Mouse (Mus musculus) CH12.LX (cell line): ENCODE results near the gene Ift140. TPM values are rescaled to one million over a fixed set of nuclear protein-coding genes. Genes with fewer than 3 reads are reported as not detected.
A peak's percentile ranks its signal among the peaks of the same experiment; 100 is the strongest.

Source experiments
- DNase-seq: peaks from one replicate; pipeline ENCODE4 v3.0.0-alpha.2; 2013; ENCODE audit errors: extremely low read depth
- H3K27ac ChIP-seq: 2 replicates; pipeline ENCODE4 v1.5.1; 2012; ENCODE audit warnings: low read depth, mild to moderate bottlenecking, control low read depth, moderate library complexity; ENCODE audit not compliant: insufficient read depth
- H3K27me3 ChIP-seq: replicated peaks from 2 replicates; pipeline ENCODE3; 2012; ENCODE audit warnings: inconsistent platforms
- H3K36me3 ChIP-seq, 2 experiments: replicated peaks in 1 of 2; 2 replicates each; pipeline versions ENCODE3 to v1.6.1; 2012; ENCODE audit warnings: inconsistent platforms in 1 of 2, low read length in 1 of 2, mild to moderate bottlenecking in 1 of 2, mixed read lengths in 1 of 2, moderate library complexity in 1 of 2; ENCODE audit not compliant: control insufficient read depth in 1 of 2, insufficient read depth in 1 of 2
- H3K4me1 ChIP-seq, 2 experiments: 2 replicates each; pipeline ENCODE4 v1.6.1; 2012; ENCODE audit warnings: inconsistent platforms in 1 of 2, moderate library complexity in 1 of 2; ENCODE audit not compliant: insufficient read depth in 2 of 2, control insufficient read depth in 1 of 2
- H3K4me2 ChIP-seq: 2 replicates; pipeline ENCODE4 v1.6.1; 2012; ENCODE audit warnings: low read depth, mild to moderate bottlenecking, control low read depth; ENCODE audit not compliant: poor library complexity, insufficient read depth, severe bottlenecking
- H3K4me3 ChIP-seq, 3 experiments: fragments of 150-350 bp in 1 of 3; sonication (generic) in 1 of 3; replicated peaks in 1 of 3; 2 replicates each; pipeline versions ENCODE3 to v1.5.1; 2011 to 2012; ENCODE audit warnings: low read depth in 2 of 3, low read length in 2 of 3, mild to moderate bottlenecking in 2 of 3, moderate library complexity in 2 of 3, control low read depth in 1 of 3, improper control_type of control experiment in 1 of 3, inconsistent platforms in 1 of 3, mixed read lengths in 1 of 3; ENCODE audit not compliant: poor library complexity in 1 of 3
- H3K79me2 ChIP-seq: replicated peaks from 2 replicates; pipeline ENCODE4 v1.6.1; 2012; ENCODE audit warnings: mild to moderate bottlenecking, moderate library complexity; ENCODE audit not compliant: control insufficient read depth, poor library complexity, insufficient read depth, severe bottlenecking; ENCODE audit errors: extremely low read depth
- H3K9ac ChIP-seq: 2 replicates; pipeline ENCODE4 v1.6.1; 2012; ENCODE audit warnings: low read depth, mild to moderate bottlenecking, control low read depth, moderate library complexity; ENCODE audit not compliant: insufficient read depth
- H3K9me3 ChIP-seq: replicated peaks from 2 replicates; pipeline ENCODE3; 2012; ENCODE audit warnings: low read length, inconsistent platforms, mixed read lengths
- BHLHE40 ChIP-seq: IDR thresholded peaks from 2 replicates; pipeline ENCODE4 v1.6.1; 2011; ENCODE audit warnings: mild to moderate bottlenecking, low read depth, low read length, improper control_type of control experiment
- CTCF ChIP-seq, 2 experiments: IDR thresholded peaks in 1 of 2; conservative IDR thresholded peaks in 1 of 2; 2 replicates each; pipeline ENCODE4 v1.5.1; 2011 to 2012; ENCODE audit warnings: low read depth in 2 of 2, low read length in 2 of 2, improper control_type of control experiment in 1 of 2, inconsistent platforms in 1 of 2, mild to moderate bottlenecking in 1 of 2, moderate library complexity in 1 of 2
- E2F4 ChIP-seq: IDR thresholded peaks from 2 replicates; pipeline ENCODE4 v1.6.1; 2011; ENCODE audit warnings: low read depth, low read length, improper control_type of control experiment; ENCODE audit not compliant: insufficient replicate concordance
- ELF1 ChIP-seq: IDR thresholded peaks from 2 replicates; pipeline ENCODE4 v1.6.1; 2014; ENCODE audit warnings: low read depth, mild to moderate bottlenecking, inconsistent platforms, low read length, improper control_type of control experiment
- EP300 ChIP-seq: IDR thresholded peaks from 2 replicates; pipeline ENCODE4 v1.6.1; 2011; ENCODE audit warnings: low read length, improper control_type of control experiment
- GABPA ChIP-seq: IDR thresholded peaks from 2 replicates; pipeline ENCODE4 v1.6.1; 2012; ENCODE audit warnings: low read depth, low read length, improper control_type of control experiment, inconsistent platforms; ENCODE audit not compliant: insufficient replicate concordance
- IRF4 ChIP-seq: IDR thresholded peaks from 2 replicates; pipeline ENCODE4 v1.6.1; 2014; ENCODE audit warnings: low read depth, mild to moderate bottlenecking, inconsistent platforms, low read length, improper control_type of control experiment
- JUN ChIP-seq: IDR thresholded peaks from 2 replicates; pipeline ENCODE4 v1.6.1; 2011; ENCODE audit warnings: low read depth, mild to moderate bottlenecking, low read length, improper control_type of control experiment, moderate library complexity; ENCODE audit not compliant: insufficient read depth
- JUND ChIP-seq: conservative IDR thresholded peaks from 2 replicates; pipeline ENCODE4 v1.6.1; 2011; ENCODE audit warnings: low read depth, low read length, improper control_type of control experiment
- MAFK ChIP-seq: IDR thresholded peaks from 2 replicates; pipeline ENCODE4 v1.6.1; 2011; ENCODE audit warnings: low read length, improper control_type of control experiment; ENCODE audit not compliant: insufficient replicate concordance
- MAX ChIP-seq: IDR thresholded peaks from 2 replicates; pipeline ENCODE4 v1.6.1; 2011; ENCODE audit warnings: low read length, improper control_type of control experiment
- MAZ ChIP-seq: IDR thresholded peaks from 2 replicates; pipeline ENCODE4 v1.6.1; 2012; ENCODE audit warnings: low read depth, mild to moderate bottlenecking, inconsistent platforms, low read length, improper control_type of control experiment, moderate library complexity
- MEF2A ChIP-seq: IDR thresholded peaks from 2 replicates; pipeline ENCODE4 v1.6.1; 2014; ENCODE audit warnings: low read depth, mild to moderate bottlenecking, inconsistent platforms, low read length, improper control_type of control experiment, borderline replicate concordance
- MXI1 ChIP-seq: IDR thresholded peaks from 2 replicates; pipeline ENCODE4 v1.6.1; 2011; ENCODE audit warnings: mild to moderate bottlenecking, low read depth, low read length, improper control_type of control experiment
- MYC ChIP-seq: IDR thresholded peaks from 2 replicates; pipeline ENCODE4 v1.6.1; 2011; ENCODE audit warnings: low read depth, mild to moderate bottlenecking, improper control_type of control experiment, low read length
- NELFE ChIP-seq: IDR thresholded peaks from 2 replicates; pipeline ENCODE4 v1.6.1; 2011; ENCODE audit warnings: low read depth, low read length, improper control_type of control experiment
- NRF1 ChIP-seq: IDR thresholded peaks from 2 replicates; pipeline ENCODE4 v1.6.1; 2014; ENCODE audit warnings: low read depth, mild to moderate bottlenecking, inconsistent platforms, low read length, improper control_type of control experiment, moderate library complexity
- PAX5 ChIP-seq: IDR thresholded peaks from 2 replicates; pipeline ENCODE4 v1.6.1; 2012; ENCODE audit warnings: low read length, inconsistent platforms, mixed read lengths
- POLR2AphosphoS2 ChIP-seq: IDR thresholded peaks from 2 replicates; pipeline ENCODE4 v1.6.1; 2011; ENCODE audit warnings: low read depth, low read length, improper control_type of control experiment
- RAD21 ChIP-seq: IDR thresholded peaks from 2 replicates; pipeline ENCODE4 v1.6.1; 2011; ENCODE audit warnings: low read depth, mild to moderate bottlenecking, low read length, improper control_type of control experiment, moderate library complexity
- RCOR1 ChIP-seq: conservative IDR thresholded peaks from 2 replicates; pipeline ENCODE4 v1.6.1; 2012; ENCODE audit warnings: low read depth, mild to moderate bottlenecking, inconsistent platforms, low read length, improper control_type of control experiment
- SIN3A ChIP-seq: IDR thresholded peaks from 2 replicates; pipeline ENCODE4 v1.6.1; 2012; ENCODE audit warnings: low read length, improper control_type of control experiment, inconsistent platforms
- SMC3 ChIP-seq: IDR thresholded peaks from 2 replicates; pipeline ENCODE4 v1.6.1; 2011; ENCODE audit warnings: low read depth, low read length, improper control_type of control experiment
- TBP ChIP-seq: conservative IDR thresholded peaks from 2 replicates; pipeline ENCODE4 v1.6.1; 2011; ENCODE audit warnings: low read depth, low read length, improper control_type of control experiment
- TCF12 ChIP-seq: IDR thresholded peaks from 2 replicates; pipeline ENCODE4 v1.6.1; 2014; ENCODE audit warnings: low read depth, mild to moderate bottlenecking, inconsistent platforms, low read length, improper control_type of control experiment
- UBTF ChIP-seq: IDR thresholded peaks from 2 replicates; pipeline ENCODE4 v1.6.1; 2012; ENCODE audit warnings: low read depth, mild to moderate bottlenecking, inconsistent platforms, low read length, improper control_type of control experiment, moderate library complexity
- USF1 ChIP-seq: IDR thresholded peaks from 2 replicates; pipeline ENCODE4 v1.6.1; 2014; ENCODE audit warnings: low read depth, mild to moderate bottlenecking, inconsistent platforms, low read length, improper control_type of control experiment
- USF2 ChIP-seq: conservative IDR thresholded peaks from 2 replicates; pipeline ENCODE4 v1.6.1; 2011; ENCODE audit warnings: low read depth, low read length, improper control_type of control experiment
- ZC3H11A ChIP-seq: IDR thresholded peaks from 2 replicates; pipeline ENCODE4 v1.6.1; 2012; ENCODE audit warnings: low read depth, mild to moderate bottlenecking, inconsistent platforms, low read length, improper control_type of control experiment
- ZMIZ1 ChIP-seq: IDR thresholded peaks from 2 replicates; pipeline ENCODE4 v1.6.1; 2012; ENCODE audit warnings: low read depth, mild to moderate bottlenecking, inconsistent platforms, low read length, improper control_type of control experiment
- ZNF384 ChIP-seq: IDR thresholded peaks from 2 replicates; pipeline ENCODE4 v1.6.1; 2012; ENCODE audit warnings: low read depth, low read length, improper control_type of control experiment, inconsistent platforms
- dilution Hi-C: fragments of 300-500 bp; cut with MboI; formaldehyde crosslinking; loops from 2 replicates; pipeline ENCODE4 v1.14.3; 2020; ENCODE audit warnings: low sequenced_read_pairs; ENCODE audit not compliant: extremely low pct_unique_long_range_greater_than_20kb, extremely low pct_ligation_motif_present
- in situ Hi-C: fragments of 300-500 bp; cut with MboI; formaldehyde crosslinking; loops from 3 replicates; pipeline ENCODE4 v1.14.3; 2019; ENCODE audit warnings: low sequenced_read_pairs, low pct_ligation_motif_present, low pct_unique_long_range_greater_than_20kb, mixed read lengths
- polyA plus RNA-seq: library from polyadenylated mRNA; unstranded; fragments of >175 nt; gene quantifications from 2 replicates; pipeline ENCODE4 v1.2.1, GENCODE M21; 2012; ENCODE audit warnings: low read depth; ENCODE audit not compliant: insufficient read length
- total RNA-seq, 2 experiments: library from RNA; depleted of rRNA; stranded (reverse); fragments of 300-350 nt in 1 of 2; fragments of >200 nt in 1 of 2; gene quantifications; 2 replicates each; pipeline ENCODE4 v1.2.3; 2012 to 2014

Gene Ift140
- total and polyA plus RNA-seq, 3 experiments = 24.4 to 34.8 (median 26.4) TPM

- DNase-seq = peak; percentile 13
- Histone ChIP-seq H3K4me2 (no peak overlapping the region), H3K36me3 (peaks cover 0 to 3% of the 10 kb centered on the region in 2 experiments), H3K9ac (no peak overlapping the region), H3K27ac (no peak overlapping the region), H3K4me3 (no peak overlapping the region)
- TF ChIP-seq SIN3A = no peak
- TF ChIP-seq UBTF = no peak
- TF ChIP-seq NRF1 = no peak
- TF ChIP-seq MXI1 = no peak
- peak; percentile 67 for TF ChIP-seq ZNF384
- TF ChIP-seq CTCF (conservative IDR thresholded peaks at IDR 0.05 in 1 of 2, IDR thresholded peaks at IDR 0.05 in 1 of 2; ENCODE audit: low read depth in 2 of 2, low read length in 2 of 2) = peak; percentile 5 to 52; a peak in 2 of 4 replicates
- TF ChIP-seq RAD21 = peak; percentile 20
- TF ChIP-seq PAX5 = no peak
- no peak for TF ChIP-seq IRF4
- no peak for TF ChIP-seq EP300
- TF ChIP-seq JUND = no peak
- TF ChIP-seq MAZ = no peak
- TF ChIP-seq, all 38 proteins: peak for 3
- Histone ChIP-seq H3K27me3 (peaks cover 30% of the 10 kb centered on the region), H3K4me1 (peaks cover 10 to 14% of the 10 kb centered on the region in 2 experiments), H3K9me3 (no peaks in the 10 kb centered on the region), H3K79me2 (peaks cover 6% of the 10 kb centered on the region; the same call in 1 of the 2 replicates)
- dilution Hi-C loops = no loop called here
- in situ Hi-C loops = no loop called here
These were observed 114.2 kb downstream of the Ift140 start for GRCm38 (mm10) chr17:25130060-25130459.

GRCm38 (mm10) chr17:25133275-25133698 is 117.4 kb downstream of the Ift140 start, which contains the start of gene Clcn7:
TSS of gene Clcn7 (plus strand) at chr17:25133391.
- H3K4me2 ChIP-seq = peak within 1 kb of the TSS; percentile 97
- H3K4me1 ChIP-seq = peaks cover 9 to 18% of the 10 kb centered on the region in 2 experiments
- peak within 1 kb of the TSS; percentile 94 for H3K9ac ChIP-seq
- no peaks in the 10 kb centered on the region for H3K9me3 ChIP-seq
- H3K27me3 ChIP-seq = peaks cover 13% of the 10 kb centered on the region
- peak; percentile 92 for DNase-seq
- H3K27ac ChIP-seq = no peak within 1 kb of the TSS
- in situ Hi-C loops (no loop called here), dilution Hi-C loops (no loop called here)
- H3K79me2 ChIP-seq = peaks cover 6% of the 10 kb centered on the region; the same call in 1 of the 2 replicates
- H3K36me3 ChIP-seq = peaks cover 0 to 27% of the 10 kb centered on the region in 2 experiments
- peak within 1 kb of the TSS; percentile 58 to 100 (median 84) for H3K4me3 ChIP-seq
- TF ChIP-seq NRF1 (peak; percentile 44; the same call in 1 of the 2 replicates), POLR2AphosphoS2 (no peak; the same call in 1 of the 2 replicates), ZMIZ1 (no peak), ZNF384 (no peak), TBP (no peak), MYC (no peak), NELFE (peak; percentile 61; the same call in 1 of the 2 replicates), MEF2A (peak; percentile 61; the same call in 1 of the 2 replicates), SMC3 (no peak), CTCF (conservative IDR thresholded peaks at IDR 0.05 in 1 of 2, IDR thresholded peaks at IDR 0.05 in 1 of 2; ENCODE audit: low read depth in 2 of 2, low read length in 2 of 2) (no peak), UBTF (0 out of 2 replicates have a peak, but pooled peaks have one; percentile 65), EP300 (no peak), JUN (no peak), E2F4 (no peak), MAFK (no peak), MXI1 (peak; percentile 85), ZC3H11A (no peak), TCF12 (peak; percentile 54), USF2 (peak; percentile 99), RCOR1 (no peak), USF1 (peak; percentile 98), MAZ (no peak), GABPA (peak; percentile 30; the same call in 1 of the 2 replicates), ELF1 (peak; percentile 75), SIN3A (peak; percentile 98), RAD21 (no peak), BHLHE40 (peak; percentile 99), MAX (peak; percentile 98)
